Mouse (Mus musculus): ENCODE data around the gene Trp53rkb. TPM values are rescaled to one million over a fixed set of nuclear protein-coding genes. Genes with fewer than 3 reads are reported as not detected.
A peak's percentile ranks its signal among the peaks of the same experiment; 100 is the strongest.
"Not testable (repeated sequence)": the region's sequence is repeated elsewhere in the genome, so short reads cannot be mapped to it uniquely, and the experiment has no call there.

Gene Trp53rkb
- polyA plus RNA-seq (2015; fragmentation: Nextera tagmentation; extraction: Ambion mirVana): 4.3 and 4.8 TPM in 2 replicates

DNA sequence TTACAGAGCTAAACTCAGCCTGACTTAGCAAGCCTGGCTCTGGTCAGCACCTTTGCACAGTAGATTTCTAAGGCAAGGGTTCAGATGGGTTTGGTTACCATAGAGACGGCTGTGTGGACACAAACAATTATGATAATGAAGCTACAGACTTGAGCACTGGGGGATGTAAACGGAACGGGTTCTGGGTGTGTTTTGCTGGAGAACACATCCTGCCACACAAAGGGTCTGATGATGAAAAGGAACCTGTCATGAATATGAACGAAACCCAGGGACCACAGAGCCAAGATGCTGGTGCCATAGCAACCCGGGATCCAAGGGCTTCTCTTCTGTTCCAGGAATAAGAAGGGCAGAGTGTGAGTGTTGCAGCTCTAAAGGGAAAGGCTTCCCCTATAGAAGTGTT is at the start of gene Trp53rkb:
Trp53rkb (plus strand) TSS at position 177 of the 400 bp plus-strand sequence.
- H3K36me3 ChIP-seq (ENCODE audit: control insufficient read depth, insufficient read depth): peaks cover 9% of the 10 kb centered on the region
- H3K27me3 ChIP-seq (ENCODE audit: control insufficient read depth, insufficient read depth, low read length): no peaks in the 10 kb centered on the region
- no peak for ATAC-seq (replicated peaks; ENCODE audit: extremely low read depth, insufficient read depth, low FRiP score)
- 74% methylated on average over 5 of the region's 5 CpGs for WGBS
- peaks cover 12% of the 10 kb centered on the region for H3K4me1 ChIP-seq (ENCODE audit: control insufficient read depth, insufficient read depth, low read length)
- H3K9ac ChIP-seq (ENCODE audit: low read length): peak within 1 kb of the TSS; percentile 90
- 0 out of 2 replicates have a peak, but pooled peaks cover 2% of the 10 kb centered on the region for H3K9me3 ChIP-seq (replicated peaks; ENCODE audit: control insufficient read depth, low read length)
- H3K4me3 ChIP-seq (ENCODE audit: low read length): peak within 1 kb of the TSS; percentile 87
- H3K4me2 ChIP-seq (ENCODE audit: low read depth, low read length): peak within 1 kb of the TSS; percentile 88
- H3K27ac ChIP-seq (ENCODE audit: low read length): peak within 1 kb of the TSS; percentile 88

DNA sequence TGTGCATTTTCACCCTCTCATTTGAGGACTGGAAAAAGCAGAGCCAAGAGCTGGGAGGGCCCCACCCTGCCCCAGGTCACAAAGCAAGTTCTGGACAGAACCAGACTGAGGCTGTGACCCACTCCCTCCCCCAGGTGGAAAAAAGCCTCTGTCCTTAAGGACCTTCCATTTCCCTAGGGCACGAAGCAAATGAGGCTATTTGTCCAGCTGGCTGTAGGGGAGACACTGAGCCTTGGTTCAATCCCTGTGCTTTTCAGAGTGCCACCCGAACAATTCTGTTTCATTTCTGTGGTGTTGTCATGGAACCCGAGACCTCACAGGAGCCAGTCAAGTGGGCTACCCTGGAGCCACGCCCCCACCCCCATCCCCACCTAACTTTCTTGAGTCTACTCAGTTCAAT is 48.8 kb upstream of the Trp53rkb start:
- Histone ChIP-seq H3K4me3 (ENCODE audit: low read length) (no peak overlapping the region), H3K36me3 (ENCODE audit: control insufficient read depth, insufficient read depth) (no peaks in the 10 kb centered on the region), H3K4me1 (ENCODE audit: control insufficient read depth, insufficient read depth, low read length) (no peaks in the 10 kb centered on the region), H3K9me3 (replicated peaks; ENCODE audit: control insufficient read depth, low read length) (no peaks in the 10 kb centered on the region), H3K27me3 (ENCODE audit: control insufficient read depth, insufficient read depth, low read length) (no peaks in the 10 kb centered on the region), H3K9ac (ENCODE audit: low read length) (no peak overlapping the region), H3K4me2 (ENCODE audit: low read depth, low read length) (no peak overlapping the region), H3K27ac (ENCODE audit: low read length) (no peak overlapping the region)
- WGBS: 59% methylated on average over 4 of the region's 4 CpGs
- ATAC-seq (replicated peaks; ENCODE audit: extremely low read depth, insufficient read depth, low FRiP score): no peak

DNA sequence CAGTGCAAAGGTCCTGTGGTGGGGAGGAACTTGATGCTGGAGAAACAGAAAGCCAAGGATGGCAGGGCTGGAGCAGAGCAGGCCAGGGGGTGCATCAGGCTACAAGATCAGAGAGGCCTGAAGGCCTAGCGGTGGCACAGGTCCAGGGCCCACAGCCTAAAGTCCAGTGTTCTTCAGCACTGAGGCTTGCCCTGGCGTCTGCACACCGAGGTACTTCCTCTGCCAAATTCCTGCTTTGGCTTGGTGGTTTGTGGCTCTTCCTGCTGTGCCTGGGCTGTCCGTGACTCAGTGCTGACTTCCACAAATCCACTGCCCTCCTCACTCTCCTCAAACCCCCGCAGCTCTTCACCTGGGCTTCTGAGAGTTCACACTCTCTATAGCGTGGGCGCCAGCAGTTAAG is 47.9 kb upstream of the Trp53rkb start:
- no peaks in the 10 kb centered on the region for H3K4me1 ChIP-seq (ENCODE audit: control insufficient read depth, insufficient read depth, low read length)
- ATAC-seq (replicated peaks; ENCODE audit: extremely low read depth, insufficient read depth, low FRiP score): no peak
- H3K9ac ChIP-seq (ENCODE audit: low read length): no peak overlapping the region
- H3K9me3 ChIP-seq (replicated peaks; ENCODE audit: control insufficient read depth, low read length): no peaks in the 10 kb centered on the region
- no peaks in the 10 kb centered on the region for H3K36me3 ChIP-seq (ENCODE audit: control insufficient read depth, insufficient read depth)
- no peak overlapping the region for H3K4me2 ChIP-seq (ENCODE audit: low read depth, low read length)
- no peak overlapping the region for H3K4me3 ChIP-seq (ENCODE audit: low read length)
- no peak overlapping the region for H3K27ac ChIP-seq (ENCODE audit: low read length)
- H3K27me3 ChIP-seq (ENCODE audit: control insufficient read depth, insufficient read depth, low read length): no peaks in the 10 kb centered on the region
- WGBS: 65% methylated on average over 7 of the region's 7 CpGs

DNA sequence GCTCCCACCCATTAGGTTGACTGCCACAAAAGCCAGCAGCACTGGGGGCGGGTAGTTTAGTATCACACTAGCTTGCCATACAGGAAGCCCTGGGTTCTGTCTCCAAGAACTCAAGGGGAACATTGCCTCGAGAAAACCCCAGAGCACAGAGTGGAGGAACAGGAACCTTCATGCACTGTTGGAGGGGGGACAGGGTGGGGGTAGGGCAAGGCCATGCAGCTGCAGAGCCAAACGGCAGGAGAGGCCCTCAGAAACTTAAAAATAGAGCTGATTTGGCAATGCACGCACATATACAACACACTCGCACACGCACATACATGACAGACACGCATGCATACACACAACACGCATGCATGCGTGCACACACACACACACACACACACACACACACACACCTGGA is 46.5 kb upstream of the Trp53rkb start:
- H3K27ac ChIP-seq (ENCODE audit: low read length): peak overlapping the region; percentile 31; the same call in 1 of the 2 replicates
- H3K4me3 ChIP-seq (ENCODE audit: low read length): no peak overlapping the region
- WGBS: 66% methylated on average over 9 of the region's 9 CpGs
- H3K9ac ChIP-seq (ENCODE audit: low read length): no peak overlapping the region
- H3K4me1 ChIP-seq (ENCODE audit: control insufficient read depth, insufficient read depth, low read length): no peaks in the 10 kb centered on the region
- ATAC-seq (replicated peaks; ENCODE audit: extremely low read depth, insufficient read depth, low FRiP score): peak; percentile 49; the same call in 1 of the 2 replicates
- no peaks in the 10 kb centered on the region for H3K27me3 ChIP-seq (ENCODE audit: control insufficient read depth, insufficient read depth, low read length)
- H3K9me3 ChIP-seq (replicated peaks; ENCODE audit: control insufficient read depth, low read length): no peaks in the 10 kb centered on the region
- no peaks in the 10 kb centered on the region for H3K36me3 ChIP-seq (ENCODE audit: control insufficient read depth, insufficient read depth)
- no peak overlapping the region for H3K4me2 ChIP-seq (ENCODE audit: low read depth, low read length)

DNA sequence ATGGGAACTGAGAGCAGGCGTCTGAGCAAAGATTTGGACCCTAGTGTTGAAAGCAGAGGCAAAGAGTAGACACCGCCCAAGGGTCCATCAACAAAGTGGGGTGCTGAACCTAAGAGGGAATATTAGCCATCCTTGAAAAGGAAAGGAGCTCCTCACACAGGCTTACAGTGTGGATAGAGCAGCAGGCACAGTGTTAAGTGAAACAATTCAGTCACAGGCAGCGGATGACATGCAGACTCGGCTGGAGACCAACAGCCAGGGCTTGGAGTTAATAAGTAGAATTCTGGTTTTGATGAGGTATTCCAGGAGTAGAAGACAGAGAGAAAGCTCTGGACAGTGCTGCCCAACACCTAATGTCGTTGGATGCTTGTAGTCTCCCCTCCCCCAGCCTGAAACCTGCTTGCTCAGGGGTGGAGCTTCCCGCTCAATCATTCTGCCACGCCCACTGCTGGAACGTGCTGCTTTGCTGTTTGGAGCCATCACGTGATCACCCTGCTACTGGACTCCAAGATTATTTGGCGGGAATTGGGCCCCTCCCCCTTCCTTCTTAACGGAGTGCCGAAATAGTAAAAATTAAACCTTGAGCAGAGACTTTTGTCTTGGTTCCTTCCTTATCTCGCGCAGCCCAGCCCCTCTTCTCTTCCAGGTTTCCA is 45.9 kb upstream of the Trp53rkb start:
- H3K4me2 ChIP-seq (ENCODE audit: low read depth, low read length); H3K27me3 ChIP-seq (ENCODE audit: control insufficient read depth, insufficient read depth, low read length); H3K36me3 ChIP-seq (ENCODE audit: control insufficient read depth, insufficient read depth); ATAC-seq (replicated peaks; ENCODE audit: extremely low read depth, insufficient read depth, low FRiP score); H3K4me3 ChIP-seq (ENCODE audit: low read length); H3K4me1 ChIP-seq (ENCODE audit: control insufficient read depth, insufficient read depth, low read length); H3K9me3 ChIP-seq (replicated peaks; ENCODE audit: control insufficient read depth, low read length); H3K9ac ChIP-seq (ENCODE audit: low read length): not testable (repeated sequence)
- 44% methylated on average over 14 of the region's 14 CpGs for WGBS
- H3K27ac ChIP-seq (ENCODE audit: low read length): peak overlapping the region; percentile 46

DNA sequence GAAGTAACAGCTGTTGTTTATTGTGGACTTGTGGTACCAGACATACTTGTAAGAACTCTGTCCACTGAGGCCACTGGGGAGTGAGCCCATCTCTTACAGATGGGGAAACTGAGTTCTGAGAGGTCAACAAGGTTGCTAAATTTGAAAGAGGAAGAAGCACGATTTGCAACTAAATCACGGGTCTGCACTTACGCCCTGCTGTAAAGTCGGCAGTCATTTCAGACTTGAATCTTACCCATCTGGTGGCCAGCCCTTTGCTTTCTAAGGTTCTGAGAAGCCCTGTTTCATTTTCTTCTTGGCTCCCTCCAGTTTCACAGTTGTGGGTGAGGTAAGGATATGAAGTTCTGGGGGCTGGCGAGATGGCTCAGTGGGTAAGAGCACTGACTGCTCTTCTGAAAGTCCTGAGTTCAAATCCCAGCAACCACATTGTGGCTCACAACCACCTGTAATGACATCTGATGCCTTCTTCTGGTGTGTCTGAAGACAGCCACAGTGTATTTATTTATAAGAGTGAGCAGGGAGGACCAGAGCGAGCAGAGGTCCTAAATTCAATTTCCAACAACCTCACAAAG is 41.6 kb upstream of the Trp53rkb start:
- Histone ChIP-seq H3K36me3 (ENCODE audit: control insufficient read depth, insufficient read depth) (no peaks in the 10 kb centered on the region), H3K4me2 (ENCODE audit: low read depth, low read length) (no peak overlapping the region), H3K9ac (ENCODE audit: low read length) (no peak overlapping the region), H3K27me3 (ENCODE audit: control insufficient read depth, insufficient read depth, low read length) (0 out of 2 replicates have a peak, but pooled peaks cover under 1% of the 10 kb centered on the region), H3K4me1 (ENCODE audit: control insufficient read depth, insufficient read depth, low read length) (no peaks in the 10 kb centered on the region), H3K27ac (ENCODE audit: low read length) (no peak overlapping the region), H3K4me3 (ENCODE audit: low read length) (no peak overlapping the region), H3K9me3 (replicated peaks; ENCODE audit: control insufficient read depth, low read length) (no peaks in the 10 kb centered on the region)
- no peak for ATAC-seq (replicated peaks; ENCODE audit: extremely low read depth, insufficient read depth, low FRiP score)
- WGBS: 83% methylated on average over 6 of the region's 6 CpGs

DNA sequence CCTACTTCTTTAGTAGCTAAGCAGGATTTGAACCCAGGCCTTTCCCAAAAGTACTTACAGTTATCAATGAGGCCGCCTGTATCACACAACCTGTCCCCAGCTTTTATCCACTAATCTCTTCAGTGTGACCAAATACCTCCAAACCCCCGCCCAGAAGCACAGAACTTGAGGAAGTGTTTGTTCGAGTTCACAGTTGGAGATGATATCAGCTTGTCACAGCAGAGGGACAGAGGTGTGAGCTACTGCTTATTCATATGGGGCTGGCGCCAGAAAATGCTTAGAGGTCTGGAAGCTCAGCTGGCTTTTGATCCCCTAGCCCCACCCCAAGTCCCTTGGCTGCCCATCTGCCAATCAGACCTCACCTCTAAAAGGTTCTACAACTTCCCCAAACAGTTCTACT is 38.1 kb upstream of the Trp53rkb start:
- ATAC-seq (replicated peaks; ENCODE audit: extremely low read depth, insufficient read depth, low FRiP score): no peak
- H3K4me3 ChIP-seq (ENCODE audit: low read length): no peak overlapping the region
- H3K4me2 ChIP-seq (ENCODE audit: low read depth, low read length): no peak overlapping the region
- H3K27me3 ChIP-seq (ENCODE audit: control insufficient read depth, insufficient read depth, low read length): 0 out of 2 replicates have a peak, but pooled peaks cover 6% of the 10 kb centered on the region
- H3K27ac ChIP-seq (ENCODE audit: low read length): no peak overlapping the region
- H3K9ac ChIP-seq (ENCODE audit: low read length): no peak overlapping the region
- H3K9me3 ChIP-seq (replicated peaks; ENCODE audit: control insufficient read depth, low read length): no peaks in the 10 kb centered on the region
- no peaks in the 10 kb centered on the region for H3K4me1 ChIP-seq (ENCODE audit: control insufficient read depth, insufficient read depth, low read length)
- WGBS: 41% methylated on average over 4 of the region's 4 CpGs
- no peaks in the 10 kb centered on the region for H3K36me3 ChIP-seq (ENCODE audit: control insufficient read depth, insufficient read depth)

DNA sequence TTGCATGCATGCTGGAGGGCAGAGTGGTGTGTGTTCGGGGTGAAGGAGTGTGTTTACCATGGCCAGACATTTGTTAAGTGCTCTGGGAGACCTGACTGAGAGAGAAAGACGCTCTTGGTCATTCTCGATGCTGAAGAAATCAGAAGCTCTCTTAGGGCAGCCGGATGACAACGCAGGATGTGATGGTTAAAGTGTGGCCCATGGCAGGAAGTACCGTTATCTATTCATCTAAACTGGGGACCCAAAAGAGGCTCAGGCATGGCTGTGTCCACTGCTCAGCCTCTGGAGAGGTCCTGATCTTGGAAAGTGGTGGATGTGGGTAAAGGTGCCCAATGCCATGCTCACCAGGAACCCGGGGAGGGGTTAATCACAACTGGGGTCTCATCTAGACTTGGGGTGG is 37.6 kb upstream of the Trp53rkb start:
- 79% methylated on average over 7 of the region's 7 CpGs for WGBS
- no peaks in the 10 kb centered on the region for H3K4me1 ChIP-seq (ENCODE audit: control insufficient read depth, insufficient read depth, low read length)
- no peaks in the 10 kb centered on the region for H3K9me3 ChIP-seq (replicated peaks; ENCODE audit: control insufficient read depth, low read length)
- no peak overlapping the region for H3K9ac ChIP-seq (ENCODE audit: low read length)
- no peak overlapping the region for H3K27ac ChIP-seq (ENCODE audit: low read length)
- H3K4me3 ChIP-seq (ENCODE audit: low read length): no peak overlapping the region
- H3K4me2 ChIP-seq (ENCODE audit: low read depth, low read length): no peak overlapping the region
- no peaks in the 10 kb centered on the region for H3K36me3 ChIP-seq (ENCODE audit: control insufficient read depth, insufficient read depth)
- 0 out of 2 replicates have a peak, but pooled peaks cover 6% of the 10 kb centered on the region for H3K27me3 ChIP-seq (ENCODE audit: control insufficient read depth, insufficient read depth, low read length)
- ATAC-seq (replicated peaks; ENCODE audit: extremely low read depth, insufficient read depth, low FRiP score): no peak

DNA sequence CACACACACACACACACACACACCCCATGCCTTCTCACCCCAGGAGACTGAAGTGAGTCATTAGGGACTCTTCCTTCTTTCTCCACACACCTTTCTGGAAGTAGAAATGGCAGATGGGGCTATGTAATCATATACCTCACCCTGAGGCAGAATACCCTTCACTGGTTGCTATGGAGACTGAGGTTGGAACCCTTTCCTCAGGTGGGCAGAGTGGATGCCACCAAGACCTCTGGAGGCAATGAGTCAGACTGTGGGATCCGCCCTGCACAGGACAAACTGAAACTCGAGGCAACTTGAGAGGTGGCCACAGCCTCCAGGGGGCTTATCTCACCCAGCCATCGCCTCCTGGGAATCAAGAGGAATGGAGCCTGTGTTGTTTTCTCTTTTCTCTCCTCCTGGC is 34.4 kb upstream of the Trp53rkb start:
- no peak overlapping the region for H3K9ac ChIP-seq (ENCODE audit: low read length)
- no peak overlapping the region for H3K4me2 ChIP-seq (ENCODE audit: low read depth, low read length)
- no peak for ATAC-seq (replicated peaks; ENCODE audit: extremely low read depth, insufficient read depth, low FRiP score)
- 11% methylated on average over 3 of the region's 3 CpGs for WGBS
- H3K4me1 ChIP-seq (ENCODE audit: control insufficient read depth, insufficient read depth, low read length): no peaks in the 10 kb centered on the region
- H3K36me3 ChIP-seq (ENCODE audit: control insufficient read depth, insufficient read depth): no peaks in the 10 kb centered on the region
- H3K4me3 ChIP-seq (ENCODE audit: low read length): no peak overlapping the region
- no peaks in the 10 kb centered on the region for H3K9me3 ChIP-seq (replicated peaks; ENCODE audit: control insufficient read depth, low read length)
- no peak overlapping the region for H3K27ac ChIP-seq (ENCODE audit: low read length)
- 0 out of 2 replicates have a peak, but pooled peaks cover 6% of the 10 kb centered on the region for H3K27me3 ChIP-seq (ENCODE audit: control insufficient read depth, insufficient read depth, low read length)

All from heart, embryonic 16.5 days (tissue).